Mouse (Mus musculus): ENCODE results near the gene Hs3st2.

The Hs3st2 gene

GRCm38 (mm10) chr7:121549329-121550022 lies 157.8 kb downstream of the Hs3st2 start:
- in situ Hi-C loops (cut with MboI, MseI), result no loop called here

Measured in regulatory T cell (primary cell).